Comparison of ENCODE assay signal across 10 mouse cellular contexts in the genomic region with DNA sequence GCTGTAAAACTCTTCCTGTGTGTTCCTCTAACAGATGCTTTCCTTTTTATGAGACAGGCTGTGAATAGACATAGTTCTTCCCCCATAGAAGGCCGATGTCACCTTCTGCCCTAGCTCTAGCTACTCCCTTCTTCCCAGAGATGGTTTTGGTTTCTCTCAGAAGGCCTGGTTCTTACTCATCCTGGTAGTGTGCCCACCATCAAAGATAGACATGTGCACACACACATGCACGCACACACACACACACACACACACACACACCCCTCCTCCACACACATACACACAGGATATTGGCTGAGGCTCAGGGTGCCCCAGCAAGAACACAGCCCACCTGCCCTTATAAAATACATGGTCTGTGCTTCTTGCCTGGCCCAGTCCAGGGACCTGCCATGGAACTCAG.
"Had no signal": no experiment of that assay in that cellular context is flagged by ENCODE, and none has a peak within 500 bp of the region (broad histone marks: within the 10 kb centered on the region; RNA-seq: fewer than 3 reads in every experiment).

No protein-coding gene starts in this region.

- H3K27ac ChIP-seq: limb, embryonic 15.5 days; liver, embryonic 14.5 days; midbrain, embryonic 10.5 days; stomach, embryonic 15.5 days had no signal

- H3K4me3 ChIP-seq: limb, embryonic 15.5 days; stomach, embryonic 15.5 days had no signal

- H3K4me2 ChIP-seq: limb, embryonic 15.5 days; stomach, embryonic 15.5 days had no signal

- H3K36me3 ChIP-seq: limb, embryonic 15.5 days; midbrain, embryonic 10.5 days; stomach, embryonic 15.5 days had no signal

- H3K9ac ChIP-seq: limb, embryonic 15.5 days; liver, embryonic 14.5 days; stomach, embryonic 15.5 days had no signal

- H3K9me3 ChIP-seq: limb, embryonic 15.5 days; midbrain, embryonic 10.5 days; stomach, embryonic 15.5 days had no signal

- DNase-seq: kidney, adult 9 months; kidney, postnatal 10 days; lung, adult 18-20 months; right cerebral cortex, postnatal 14 days; thymus, adult 2 months; thymus, postnatal 25 days had no signal
